Mouse (Mus musculus) forebrain, embryonic 16.5 days (tissue): ENCODE data around the gene Avil. TPM values are rescaled to one million over a fixed set of nuclear protein-coding genes. Genes with fewer than 3 reads are reported as not detected.
A peak's percentile ranks its signal among the peaks of the same experiment; 100 is the strongest.
"Not testable (repeated sequence)": the region's sequence is repeated elsewhere in the genome, so short reads cannot be mapped to it uniquely, and the experiment has no call there.

Experiments
- ATAC-seq: fragments of 200-750 bp; cut with Nextera tagmentation; 2 replicates; pipeline ENCODE4 v1.8.0; 2017; ENCODE audit warnings: mild to moderate bottlenecking, moderate library complexity
- H3K27ac ChIP-seq: fragments of 300-500 bp; sonication (generic); 2 replicates; pipeline ENCODE4 v1.5.1; 2014; ENCODE audit warnings: low read length, control low read depth
- H3K27me3 ChIP-seq: fragments of 300-500 bp; sonication (generic); replicated peaks from 2 replicates; pipeline ENCODE4 v1.6.1; 2014; ENCODE audit warnings: low read length; ENCODE audit not compliant: control insufficient read depth, insufficient read depth
- H3K36me3 ChIP-seq: fragments of 300-500 bp; sonication (generic); 2 replicates; pipeline ENCODE4 v1.6.1; 2014; ENCODE audit not compliant: control insufficient read depth, insufficient read depth
- H3K4me1 ChIP-seq: fragments of 300-500 bp; sonication (generic); replicated peaks from 2 replicates; pipeline ENCODE4 v1.6.1; 2014; ENCODE audit warnings: low read length; ENCODE audit not compliant: control insufficient read depth, insufficient read depth
- H3K4me2 ChIP-seq: fragments of 300-500 bp; sonication (generic); 2 replicates; pipeline ENCODE4 v1.6.1; 2014; ENCODE audit warnings: mild to moderate bottlenecking, low read length, control low read depth
- H3K4me3 ChIP-seq: fragments of 300-500 bp; sonication (generic); replicated peaks from 2 replicates; pipeline ENCODE4 v1.5.1; 2014; ENCODE audit warnings: mild to moderate bottlenecking, low read length, control low read depth
- H3K9ac ChIP-seq: fragments of 300-500 bp; sonication (generic); replicated peaks from 2 replicates; pipeline ENCODE4 v1.6.1; 2014; ENCODE audit warnings: low read depth, low read length, control low read depth
- H3K9me3 ChIP-seq: fragments of 300-500 bp; sonication (generic); 2 replicates; pipeline ENCODE4 v1.6.1; 2016; ENCODE audit warnings: low read length; ENCODE audit not compliant: control insufficient read depth
- WGBS: fragments of 180-500 bp; shearing (Covaris S2); extraction: QIAGEN DNeasy Blood & Tissue Kit; methylation state at CpG from one replicate; pipeline ENCODE4 v1.1.7; 2014; 5-methylcytosine and 5-hydroxymethylcytosine counted together
- polyA plus RNA-seq: library from polyadenylated mRNA; unstranded; fragments of >200 nt; fragmentation: Nextera tagmentation; extraction: Ambion mirVana; gene quantifications from 2 replicates; pipeline ENCODE4 v1.2.1, GENCODE M21; 2015

Avil gene
- polyA plus RNA-seq, 1 experiment from 2014 or later: 0.15 TPM

DNA sequence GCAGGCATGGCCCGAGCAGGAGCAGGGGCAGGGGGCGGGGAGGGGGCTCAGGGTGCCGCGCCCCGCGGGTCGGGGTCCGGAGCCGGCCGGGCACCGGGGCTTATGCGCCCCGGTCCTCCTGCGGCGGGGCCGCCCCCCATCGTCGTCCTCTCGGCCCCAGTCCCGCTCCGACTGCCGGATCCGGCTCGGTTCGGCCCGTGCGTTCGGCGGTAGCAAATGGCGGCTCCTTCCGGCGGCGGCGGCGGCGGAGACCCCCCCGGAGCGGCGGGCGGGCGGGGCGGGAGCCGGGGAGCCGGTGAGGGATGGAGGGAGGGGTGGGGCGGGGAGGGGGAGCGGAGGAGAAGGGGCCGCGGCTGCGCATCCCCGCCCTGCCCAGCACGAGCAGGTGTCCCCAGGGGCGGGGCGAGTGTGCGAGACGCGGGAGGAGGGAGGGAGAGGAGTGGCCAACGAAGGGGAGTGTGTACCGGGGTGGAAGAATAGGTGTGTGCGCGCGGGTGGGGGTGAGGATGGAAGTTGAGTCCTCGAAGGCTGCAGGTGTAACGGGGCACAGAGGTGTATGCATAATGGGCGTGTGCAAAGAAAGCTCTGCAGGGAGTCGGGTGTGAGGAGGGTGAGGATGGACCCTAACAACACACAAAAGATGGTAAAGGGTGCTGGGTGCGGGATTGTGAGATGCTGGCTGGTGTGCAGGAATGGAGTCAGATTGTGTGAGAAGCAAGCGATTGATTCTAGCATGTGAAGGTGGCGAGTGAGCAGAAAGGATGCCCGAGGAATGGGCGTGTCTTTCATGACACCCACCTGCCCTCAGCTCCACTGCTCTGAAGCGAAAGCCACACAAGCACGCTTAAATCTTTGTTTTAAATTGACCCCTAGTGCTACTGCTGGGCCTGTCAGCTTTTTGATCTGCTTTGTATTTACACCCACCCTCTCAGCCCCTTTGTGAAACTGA, 59.7 kb downstream of the Avil start, which contains the start of gene March9:
Gene March9, minus strand, starts transcription at position 217 of the 949 bp plus-strand sequence.
- peak; percentile 47 for ATAC-seq
- Histone ChIP-seq H3K4me1 (peaks cover 41% of the 10 kb centered on the region), H3K27me3 (no peaks in the 10 kb centered on the region), H3K4me3 (peak within 1 kb of the TSS; percentile 89), H3K4me2 (peak within 1 kb of the TSS; percentile 83), H3K36me3 (peaks cover 11% of the 10 kb centered on the region), H3K9me3 (no peaks in the 10 kb centered on the region), H3K27ac (peak within 1 kb of the TSS; percentile 97), H3K9ac (peak within 1 kb of the TSS; percentile 96)
- 0% methylated on average over 54 of the region's 72 CpGs for WGBS

DNA sequence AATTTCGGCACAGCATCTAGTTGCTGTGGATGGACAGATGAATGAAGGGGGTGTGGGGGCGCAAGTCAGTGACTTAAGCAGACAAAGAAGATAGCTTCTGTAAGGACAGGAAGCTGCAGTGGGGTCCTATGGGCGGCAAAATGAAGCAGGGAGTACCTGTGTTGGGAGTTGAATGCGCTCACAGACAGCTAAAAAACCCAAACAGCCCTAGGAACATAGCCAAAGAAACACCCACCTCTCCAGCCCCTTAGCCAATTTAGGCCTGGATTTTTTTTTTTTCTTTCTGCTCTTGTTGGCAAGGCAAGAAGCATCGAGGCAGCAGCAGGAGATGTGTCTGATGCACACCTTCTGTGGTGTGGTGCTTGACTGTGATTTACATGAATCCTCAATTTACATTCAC, 60.6 kb downstream of the Avil start:
- Histone ChIP-seq H3K4me1 (peaks cover 41% of the 10 kb centered on the region), H3K27ac (peak overlapping the region; percentile 97), H3K9me3 (no peaks in the 10 kb centered on the region), H3K36me3 (peaks cover 17% of the 10 kb centered on the region), H3K27me3 (no peaks in the 10 kb centered on the region), H3K4me3 (peak overlapping the region; percentile 89), H3K9ac (peak overlapping the region; percentile 96), H3K4me2 (peak overlapping the region; percentile 83)
- ATAC-seq: no peak
- WGBS: 19% methylated on average over 5 of the region's 5 CpGs

DNA sequence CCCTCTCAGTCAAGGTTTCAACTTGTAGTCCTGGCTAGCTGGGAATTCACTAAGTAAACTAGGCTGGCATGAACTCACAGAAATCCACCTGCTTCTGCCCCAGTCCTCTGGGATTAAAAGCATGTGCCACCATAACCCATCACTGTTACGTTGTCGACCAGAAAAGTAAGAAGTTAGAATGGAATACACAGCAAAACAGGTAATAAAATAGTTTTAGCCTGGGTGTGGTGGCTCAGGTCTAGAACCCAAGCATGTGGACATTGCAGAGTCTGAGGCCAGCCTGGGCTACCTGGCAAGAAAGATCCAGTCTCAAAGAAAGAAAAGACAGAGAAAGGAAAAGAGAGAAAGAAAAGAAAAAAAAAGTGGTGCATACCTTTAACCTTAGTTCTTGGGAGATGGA, 61.0 kb downstream of the Avil start:
- no peaks in the 10 kb centered on the region for H3K27me3 ChIP-seq
- peak overlapping the region; percentile 83 for H3K4me2 ChIP-seq
- H3K4me3 ChIP-seq: no peak overlapping the region
- peaks cover 41% of the 10 kb centered on the region for H3K4me1 ChIP-seq
- H3K27ac ChIP-seq: peak overlapping the region; percentile 97
- no peaks in the 10 kb centered on the region for H3K9me3 ChIP-seq
- H3K9ac ChIP-seq: no peak overlapping the region
- peaks cover 16% of the 10 kb centered on the region for H3K36me3 ChIP-seq
- no peak for ATAC-seq
- 62% methylated on average over 2 of the region's 2 CpGs for WGBS

DNA sequence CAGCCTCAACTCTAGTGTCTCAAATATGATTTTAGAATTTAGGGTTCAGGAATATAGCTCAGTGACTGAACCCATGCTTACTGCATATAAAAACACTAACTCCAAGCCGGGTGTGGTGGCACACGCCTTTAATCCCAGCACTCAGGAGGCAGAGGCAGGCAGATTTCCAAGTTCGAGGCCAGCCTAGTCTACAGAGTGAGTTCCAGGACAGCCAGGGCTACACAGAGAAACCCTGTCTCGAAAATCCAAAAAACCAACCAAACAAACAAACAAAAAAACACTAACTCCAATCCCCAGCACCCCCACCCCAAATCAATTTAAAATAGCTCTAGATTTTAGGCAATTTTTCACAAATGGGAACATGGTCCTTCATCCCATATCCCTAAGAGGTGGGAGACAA, 61.6 kb downstream of the Avil start:
- H3K4me3 ChIP-seq, H3K27me3 ChIP-seq, ATAC-seq, H3K4me2 ChIP-seq, H3K9me3 ChIP-seq, H3K9ac ChIP-seq, H3K27ac ChIP-seq: not testable (repeated sequence)
- H3K4me1 ChIP-seq: peaks cover 41% of the 10 kb centered on the region
- WGBS: 92% methylated on average over 4 of the region's 4 CpGs
- H3K36me3 ChIP-seq: peaks cover 21% of the 10 kb centered on the region

DNA sequence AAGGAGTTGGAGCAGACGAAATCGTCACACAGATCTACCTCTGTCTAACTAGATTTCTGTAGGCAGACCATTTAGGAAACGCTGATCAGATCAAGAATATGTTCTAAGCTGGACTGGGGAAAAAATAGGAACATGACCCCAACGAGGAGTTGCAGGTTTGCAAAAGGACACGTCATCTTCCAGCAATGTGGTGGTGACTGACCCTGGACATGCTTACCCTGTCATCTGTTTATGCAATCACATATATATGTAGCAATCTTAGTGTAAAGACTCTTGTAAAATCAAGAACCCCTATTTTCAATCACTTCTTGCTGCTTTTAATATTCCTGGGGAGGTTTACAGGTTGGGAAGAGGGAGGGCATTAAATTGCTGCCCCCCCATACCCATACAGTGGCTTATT, 62.0 kb downstream of the Avil start:
- peak overlapping the region; percentile 87 for H3K27ac ChIP-seq
- no peak for ATAC-seq
- H3K4me3 ChIP-seq: no peak overlapping the region; the same call in 1 of the 2 replicates
- H3K4me1 ChIP-seq: peaks cover 41% of the 10 kb centered on the region
- H3K9me3 ChIP-seq: no peaks in the 10 kb centered on the region
- no peak overlapping the region; the same call in 1 of the 2 replicates for H3K4me2 ChIP-seq
- WGBS: 76% methylated on average over 5 of the region's 5 CpGs
- no peak overlapping the region for H3K9ac ChIP-seq
- no peaks in the 10 kb centered on the region for H3K27me3 ChIP-seq
- peaks cover 25% of the 10 kb centered on the region for H3K36me3 ChIP-seq

DNA sequence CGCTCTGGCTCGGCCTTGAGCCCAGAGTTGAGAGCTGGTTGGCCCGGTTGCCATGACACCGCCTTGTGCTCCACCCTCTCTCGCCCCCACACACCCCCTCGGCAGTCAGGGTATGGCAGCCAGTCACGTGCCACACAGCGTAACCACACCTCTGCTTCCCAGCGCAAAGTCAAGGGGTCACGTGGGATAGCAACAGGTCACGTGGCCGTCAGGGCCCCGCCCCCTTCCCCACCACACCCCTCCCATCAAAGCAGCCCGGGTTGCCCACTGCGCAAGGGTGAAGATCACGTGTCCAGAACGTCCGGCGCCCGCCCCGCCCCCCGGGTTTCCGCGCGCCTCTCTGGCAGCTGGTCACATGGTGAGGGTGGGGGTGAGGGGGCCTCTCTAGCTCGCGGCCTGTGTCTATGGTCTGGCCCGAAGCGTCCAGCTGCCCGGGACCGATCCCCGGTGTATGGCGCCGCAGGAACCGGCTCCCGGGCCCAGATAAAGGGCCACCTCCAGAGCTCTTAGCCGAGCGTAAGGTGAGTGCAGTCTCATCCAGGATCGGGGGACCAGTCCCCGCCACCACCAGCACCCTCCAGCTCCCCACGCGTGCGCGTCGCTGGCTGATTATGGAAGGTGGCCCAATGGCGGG, 62.8 kb downstream of the Avil start, which contains the start of gene Cdk4:
Gene Cdk4, plus strand, starts transcription at position 296 of the 634 bp plus-strand sequence.
- H3K4me2 ChIP-seq: peak within 1 kb of the TSS; percentile 87
- peaks cover 33% of the 10 kb centered on the region for H3K36me3 ChIP-seq
- H3K9ac ChIP-seq: peak within 1 kb of the TSS; percentile 94
- H3K27ac ChIP-seq: peak within 1 kb of the TSS; percentile 91
- H3K4me3 ChIP-seq: peak within 1 kb of the TSS; percentile 85
- H3K27me3 ChIP-seq: no peaks in the 10 kb centered on the region
- peak; percentile 86 for ATAC-seq
- no peaks in the 10 kb centered on the region for H3K9me3 ChIP-seq
- H3K4me1 ChIP-seq: peaks cover 39% of the 10 kb centered on the region
- 0% methylated on average over 45 of the region's 46 CpGs for WGBS

DNA sequence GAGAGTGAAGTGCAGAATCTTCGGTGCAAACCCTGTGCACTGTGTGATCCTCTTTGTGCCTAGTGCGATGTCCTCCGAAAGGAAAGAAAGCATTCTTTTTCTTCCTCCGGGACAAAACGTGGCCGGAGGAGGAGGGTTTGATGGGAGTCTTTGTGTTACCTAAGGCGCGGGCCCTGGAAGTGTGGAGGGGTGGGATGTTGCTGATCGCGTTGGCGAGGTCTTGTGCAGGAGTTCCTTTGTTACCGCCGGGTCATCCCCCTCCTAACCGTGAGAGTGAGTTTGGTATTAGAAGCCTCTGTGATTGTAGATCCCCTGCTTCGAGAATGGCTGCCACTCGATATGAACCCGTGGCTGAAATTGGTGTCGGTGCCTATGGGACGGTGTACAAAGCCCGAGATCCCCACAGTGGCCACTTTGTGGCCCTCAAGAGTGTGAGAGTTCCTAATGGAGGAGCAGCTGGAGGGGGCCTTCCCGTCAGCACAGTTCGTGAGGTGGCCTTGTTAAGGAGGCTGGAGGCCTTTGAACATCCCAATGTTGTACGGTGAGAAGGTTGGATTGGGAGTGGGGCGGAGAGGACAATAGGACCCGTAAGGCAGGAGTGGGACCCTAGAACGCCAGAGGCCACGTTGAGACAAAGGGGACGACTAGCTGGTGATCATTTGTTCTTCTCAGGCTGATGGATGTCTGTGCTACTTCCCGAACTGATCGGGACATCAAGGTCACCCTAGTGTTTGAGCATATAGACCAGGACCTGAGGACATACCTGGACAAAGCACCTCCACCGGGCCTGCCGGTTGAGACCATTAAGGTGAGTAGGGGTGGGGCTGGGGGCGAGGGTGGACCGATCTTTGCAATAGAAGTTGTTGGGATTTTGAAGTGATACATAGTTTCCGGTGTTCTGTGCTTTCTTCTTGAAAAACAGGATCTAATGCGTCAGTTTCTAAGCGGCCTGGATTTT, 63.7 kb downstream of the Avil start:
- no peaks in the 10 kb centered on the region for H3K27me3 ChIP-seq
- H3K9me3 ChIP-seq: no peaks in the 10 kb centered on the region
- ATAC-seq: 0 out of 2 replicates have a peak, but pooled peaks have one; percentile 0
- H3K9ac ChIP-seq: peak overlapping the region; percentile 94
- peaks cover 35% of the 10 kb centered on the region for H3K36me3 ChIP-seq
- peak overlapping the region; percentile 85 for H3K4me3 ChIP-seq
- peaks cover 40% of the 10 kb centered on the region for H3K4me1 ChIP-seq
- peak overlapping the region; percentile 91 for H3K27ac ChIP-seq
- H3K4me2 ChIP-seq: peak overlapping the region; percentile 87
- 10% methylated on average over 37 of the region's 37 CpGs for WGBS

DNA sequence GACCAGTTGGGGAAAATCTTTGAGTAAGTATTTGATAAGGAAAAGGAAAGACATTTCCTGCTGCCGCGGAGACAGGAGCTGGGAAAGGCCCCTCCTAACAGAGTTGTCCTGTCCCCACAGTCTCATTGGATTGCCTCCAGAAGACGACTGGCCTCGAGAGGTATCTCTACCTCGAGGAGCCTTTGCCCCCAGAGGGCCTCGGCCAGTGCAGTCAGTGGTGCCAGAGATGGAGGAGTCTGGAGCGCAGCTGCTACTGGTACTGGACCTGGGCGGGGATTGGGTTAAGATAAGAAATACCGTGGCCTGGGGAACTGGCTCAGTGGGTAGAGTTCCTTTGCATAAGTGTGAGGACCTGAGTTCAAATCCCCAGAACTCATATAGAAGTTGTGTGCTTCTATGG, 65.5 kb downstream of the Avil start:
- Histone ChIP-seq H3K27me3 (no peaks in the 10 kb centered on the region), H3K9ac (no peak overlapping the region), H3K9me3 (no peaks in the 10 kb centered on the region), H3K27ac (no peak overlapping the region), H3K36me3 (peaks cover 35% of the 10 kb centered on the region), H3K4me1 (peaks cover 41% of the 10 kb centered on the region), H3K4me2 (no peak overlapping the region), H3K4me3 (no peak overlapping the region)
- WGBS: 90% methylated on average over 9 of the region's 9 CpGs
- ATAC-seq: no peak
